10 mouse cellular contexts compared by ENCODE assay signal in genomic region chr17:49043806-49044640, GRCm38 (mm10).
A peak's percentile ranks its signal among the peaks of the same experiment; 100 is the strongest.
DNase-seq lines count a peak whose midpoint lies in the region; ATAC-seq and TF ChIP-seq lines count a peak whose summit lies in the region.
"Had no signal": no experiment of that assay in that cellular context is flagged by ENCODE, and none has a peak within 500 bp of the region (broad histone marks: within the 10 kb centered on the region; RNA-seq: fewer than 3 reads in every experiment).

No protein-coding gene starts in this region.

- 8% methylated on average over 11 of the region's 11 CpGs for WGBS in kidney, embryonic 14.5 days
- 28% methylated on average over 11 of the region's 11 CpGs for WGBS in kidney, adult 2 months
- 4% methylated on average over 11 of the region's 11 CpGs for WGBS in forebrain, postnatal 0 days
- 6% methylated on average over 11 of the region's 11 CpGs for WGBS in midbrain, embryonic 14.5 days

- H3K4me2 ChIP-seq in kidney, embryonic 14.5 days (replicated peaks; ENCODE audit: low read depth, low read length), result no peak overlapping the region; the same call in 1 of the 2 replicates
- no peak overlapping the region for H3K4me2 ChIP-seq in forebrain, postnatal 0 days (ENCODE audit: low read depth)
- no peak overlapping the region for H3K4me2 ChIP-seq in midbrain, embryonic 14.5 days (ENCODE audit: low read length)

- TF ChIP-seq CTCF in kidney, adult 2 months (conservative IDR thresholded peaks at IDR 0.05; ENCODE audit: insufficient read depth, insufficient read length, low read depth, low read length), result no peak
- TF ChIP-seq CTCF in forebrain, postnatal 0 days (IDR thresholded peaks at IDR 0.05; ENCODE audit: low read depth), result no peak

- no peak overlapping the region for H3K4me3 ChIP-seq in kidney, embryonic 14.5 days (ENCODE audit: low read length)
- no peak overlapping the region for H3K4me3 ChIP-seq in kidney, adult 2 months (ENCODE audit: insufficient read depth, low read depth, low read length)
- no peak overlapping the region for H3K4me3 ChIP-seq in forebrain, postnatal 0 days (ENCODE audit: low read depth, low read length)
- H3K4me3 ChIP-seq in midbrain, embryonic 14.5 days (replicated peaks; ENCODE audit: low read depth, low read length), result no peak overlapping the region

- H3K4me1 ChIP-seq in kidney, embryonic 14.5 days (ENCODE audit: control insufficient read depth, insufficient read depth, low read length), result peaks cover 12% of the 10 kb centered on the region
- H3K4me1 ChIP-seq in kidney, adult 2 months (ENCODE audit: control insufficient read depth, insufficient read depth, low read length), result no peaks in the 10 kb centered on the region; the same call in 1 of the 2 replicates
- peaks cover 9% of the 10 kb centered on the region; the same call in 1 of the 2 replicates for H3K4me1 ChIP-seq in forebrain, postnatal 0 days (ENCODE audit: insufficient read depth)
- H3K4me1 ChIP-seq in midbrain, embryonic 14.5 days (ENCODE audit: control insufficient read depth, insufficient read depth, low read length), result peaks cover 18% of the 10 kb centered on the region

- no peak for DNase-seq in kidney, adult 2 months
- DNase-seq in ZHBTc4 (ENCODE audit: low read depth, low spot score), result peak; percentile 74
- DNase-seq in forebrain, postnatal 0 days, result peak; percentile 74
- DNase-seq in midbrain, embryonic 14.5 days, result peak; percentile 67
- DNase-seq in frontal cortex, postnatal 36 days (ENCODE audit: low spot score in 2 of 2), result no peak
- DNase-seq in cerebellum, adult 11-12 months, result no peak
- DNase-seq: cerebellum, adult 18-20 months; heart, postnatal 4 days had no signal

- H3K36me3 ChIP-seq in kidney, embryonic 14.5 days (ENCODE audit: control insufficient read depth, insufficient read depth, low read length), result no peaks in the 10 kb centered on the region
- H3K36me3 ChIP-seq in kidney, adult 2 months (ENCODE audit: control insufficient read depth, insufficient read depth, low read length), result no peaks in the 10 kb centered on the region
- no peaks in the 10 kb centered on the region for H3K36me3 ChIP-seq in forebrain, postnatal 0 days (ENCODE audit: insufficient read depth)
- H3K36me3 ChIP-seq in midbrain, embryonic 14.5 days (ENCODE audit: control insufficient read depth, insufficient read depth, low read length), result no peaks in the 10 kb centered on the region

- no peaks in the 10 kb centered on the region for H3K27me3 ChIP-seq in kidney, embryonic 14.5 days (ENCODE audit: control insufficient read depth, insufficient read depth, low read length)
- no peaks in the 10 kb centered on the region for H3K27me3 ChIP-seq in kidney, adult 2 months (replicated peaks; ENCODE audit: control insufficient read depth, insufficient read depth, low read length)
- no peaks in the 10 kb centered on the region for H3K27me3 ChIP-seq in forebrain, postnatal 0 days (ENCODE audit: insufficient read depth, low read length)
- H3K27me3 ChIP-seq in midbrain, embryonic 14.5 days (ENCODE audit: control insufficient read depth, insufficient read depth, low read length), result no peaks in the 10 kb centered on the region

- TF ChIP-seq POLR2A in kidney, adult 2 months (IDR thresholded peaks at IDR 0.05; ENCODE audit: low read depth, low read length), result no peak

- ATAC-seq in kidney, embryonic 14.5 days (ENCODE audit: low FRiP score, low TSS enrichment), result peak; percentile 91
- peak; percentile 92 for ATAC-seq in forebrain, postnatal 0 days
- peak; percentile 80; the same call in 1 of the 2 replicates for ATAC-seq in midbrain, embryonic 14.5 days (ENCODE audit: low FRiP score, low TSS enrichment)
- no peak for ATAC-seq in monocyte, adult 5-6 weeks (replicated peaks; ENCODE audit: insufficient number of reproducible peaks, low FRiP score, low TSS enrichment, poor library complexity, severe bottlenecking)

- no peaks in the 10 kb centered on the region for H3K9me3 ChIP-seq in kidney, embryonic 14.5 days (ENCODE audit: control insufficient read depth, low read length)
- no peaks in the 10 kb centered on the region for H3K9me3 ChIP-seq in forebrain, postnatal 0 days (ENCODE audit: low read length)
- no peaks in the 10 kb centered on the region for H3K9me3 ChIP-seq in midbrain, embryonic 14.5 days (ENCODE audit: control insufficient read depth, low read length)

- no peak overlapping the region for H3K27ac ChIP-seq in kidney, embryonic 14.5 days (ENCODE audit: low read depth, low read length)
- H3K27ac ChIP-seq in kidney, adult 2 months (ENCODE audit: insufficient read depth, low read depth, low read length), result no peak overlapping the region
- peak overlapping the region; percentile 76 for H3K27ac ChIP-seq in forebrain, postnatal 0 days (ENCODE audit: low read depth, low read length)
- peak overlapping the region; percentile 67 for H3K27ac ChIP-seq in midbrain, embryonic 14.5 days (replicated peaks; ENCODE audit: low read depth, low read length)

- no peak overlapping the region for H3K9ac ChIP-seq in kidney, embryonic 14.5 days (ENCODE audit: low read depth, low read length)
- no peak overlapping the region for H3K9ac ChIP-seq in forebrain, postnatal 0 days
- H3K9ac ChIP-seq in midbrain, embryonic 14.5 days (replicated peaks; ENCODE audit: low read length), result no peak overlapping the region

Comparison
In these comparisons a context has a peak if more than half of its experiments do, and no peak if none do; other contexts are left out.
1. H3K27ac ChIP-seq: peak in forebrain, postnatal 0 days (single experiment) and midbrain, embryonic 14.5 days (single experiment); none in kidney, embryonic 14.5 days (single experiment) and kidney, adult 2 months (single experiment).
2. DNase-seq: peak in ZHBTc4 (single experiment), forebrain, postnatal 0 days (single experiment) and midbrain, embryonic 14.5 days (single experiment); none in kidney, adult 2 months (single experiment), frontal cortex, postnatal 36 days (0 of 2) and cerebellum, adult 11-12 months (single experiment).